Mouse (Mus musculus) WW6 (cell line): ENCODE results near the gene Rgs14.

Experiments used
- DNase-seq: peaks from one replicate; pipeline ENCODE4 v3.0.0-alpha.2; 2013; ENCODE audit warnings: low read depth, low spot score

Gene Rgs14

GRCm38 (mm10) chr13:55404853-55405782 lies 35.6 kb downstream of the Rgs14 start:
- peak; percentile 65 for DNase-seq

- no peak for DNase-seq
These were observed 36.4 kb downstream of the Rgs14 start for GRCm38 (mm10) chr13:55405783-55406390.

- no peak for DNase-seq
These were observed 37.8 kb downstream of the Rgs14 start for GRCm38 (mm10) chr13:55407341-55407740.

- DNase-seq = no peak
These were observed 39.1 kb downstream of the Rgs14 start for GRCm38 (mm10) chr13:55408546-55409120.

GRCm38 (mm10) chr13:55411826-55412225 lies 42.3 kb downstream of the Rgs14 start:
- no peak for DNase-seq

GRCm38 (mm10) chr13:55412643-55413307 lies 43.2 kb downstream of the Rgs14 start:
- no peak for DNase-seq

- DNase-seq = no peak
These were observed 43.8 kb downstream of the Rgs14 start for GRCm38 (mm10) chr13:55413333-55413732.

DNA sequence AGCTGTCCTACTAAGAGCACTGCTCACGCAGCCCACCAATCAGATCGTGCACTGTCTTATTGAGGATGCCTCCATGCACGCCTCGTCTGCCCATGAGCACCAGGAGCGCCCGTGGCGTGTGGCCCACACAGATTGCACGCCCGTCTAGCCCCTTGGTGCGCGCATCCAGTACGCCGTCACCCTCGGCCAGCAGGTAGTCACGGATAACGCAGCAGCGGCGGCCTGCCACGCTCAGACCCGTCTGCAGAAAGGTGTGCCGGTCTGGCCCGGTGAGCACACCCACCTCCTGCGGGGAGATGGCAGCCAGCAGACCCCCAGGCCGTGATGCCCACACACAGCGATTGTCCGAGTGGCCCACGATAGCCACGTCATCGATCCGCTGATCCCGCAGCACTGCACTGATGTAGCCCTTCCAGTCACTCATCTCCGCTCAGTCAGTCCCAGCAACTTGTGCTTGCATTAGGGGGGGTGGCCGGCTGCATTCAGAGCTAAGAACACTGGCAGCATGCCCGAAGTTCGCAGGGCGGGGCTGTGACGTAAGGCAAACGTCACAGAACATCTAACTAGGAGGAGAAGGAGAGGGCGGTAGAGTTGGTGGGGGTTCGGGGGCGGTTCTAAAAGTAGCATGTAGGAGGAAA lies 45.3 kb downstream of the Rgs14 start, which contains the start of gene Pfn3:
Gene Pfn3 (minus strand): TSS at position 490 of the 638 bp plus-strand sequence.
- no peak for DNase-seq

DNA sequence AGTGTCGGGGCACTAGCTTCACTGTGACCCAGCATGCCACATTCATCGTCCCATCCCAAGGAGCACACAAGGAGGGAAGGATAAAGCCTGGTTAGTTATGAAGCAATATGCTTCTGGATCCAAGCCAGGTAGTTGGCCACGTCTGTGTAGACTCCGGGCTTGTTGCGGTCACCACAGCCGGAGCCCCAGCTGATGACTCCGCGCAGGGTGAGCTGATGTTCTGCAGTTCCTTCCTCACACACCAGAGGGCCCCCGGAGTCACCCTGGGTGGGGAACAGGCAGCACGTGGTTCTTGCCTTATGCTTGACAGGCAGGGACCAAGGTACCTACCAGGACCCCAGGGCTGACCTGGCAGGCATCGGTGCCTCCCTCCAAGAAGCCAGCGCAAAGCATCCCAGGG lies 48.5 kb downstream of the Rgs14 start:
- DNase-seq = peak; percentile 61

DNA sequence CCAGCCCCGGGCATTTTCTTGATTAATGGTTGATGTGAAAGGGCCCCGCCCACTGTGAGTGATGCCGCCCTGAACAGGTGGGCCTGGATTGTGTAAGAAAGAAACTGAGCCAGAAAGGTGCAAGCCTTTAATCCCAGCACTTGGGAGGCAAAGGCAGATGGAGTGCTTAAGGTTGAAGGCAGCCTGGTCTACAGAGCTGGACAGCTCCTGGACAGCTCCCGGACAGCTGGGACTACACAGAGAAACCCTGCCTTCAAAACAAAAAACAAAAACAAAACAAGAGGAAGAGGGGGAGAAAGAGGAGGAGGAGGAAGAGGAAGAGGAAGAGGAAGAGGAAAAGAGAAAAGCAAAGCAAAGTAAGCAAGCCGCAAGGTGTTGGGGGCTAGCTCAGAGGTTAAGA lies 49.6 kb downstream of the Rgs14 start:
- no peak for DNase-seq

- DNase-seq = no peak
These were observed 50.7 kb downstream of the Rgs14 start for GRCm38 (mm10) chr13:55420018-55420932.

GRCm38 (mm10) chr13:55420933-55421800 lies 51.6 kb downstream of the Rgs14 start:
- DNase-seq = no peak

DNA sequence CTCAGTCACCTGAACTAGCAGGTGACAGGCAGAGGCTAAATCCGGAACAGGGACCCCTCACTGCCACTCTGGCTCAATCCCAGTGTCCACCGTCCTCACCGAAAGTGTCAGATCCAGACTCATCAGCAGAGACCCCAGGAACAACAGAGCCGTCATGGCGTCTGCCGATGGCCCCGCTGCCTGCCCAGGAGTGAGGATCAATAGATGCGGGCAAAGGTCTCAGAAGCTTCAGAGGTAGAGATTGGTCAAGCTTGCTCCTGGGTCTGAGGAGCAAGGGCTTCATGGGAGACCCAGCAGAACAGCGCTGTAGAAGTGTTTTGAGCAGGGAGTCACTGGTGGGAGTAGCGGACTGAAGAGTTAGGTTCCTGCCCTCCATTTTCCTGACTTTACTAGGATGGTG lies 57.1 kb downstream of the Rgs14 start, which contains the start of gene F12:
Gene F12 (minus strand): TSS at position 181 of the 400 bp plus-strand sequence.
- no peak for DNase-seq

GRCm38 (mm10) chr13:55429226-55429888 lies 59.8 kb downstream of the Rgs14 start:
- DNase-seq = no peak

DNA sequence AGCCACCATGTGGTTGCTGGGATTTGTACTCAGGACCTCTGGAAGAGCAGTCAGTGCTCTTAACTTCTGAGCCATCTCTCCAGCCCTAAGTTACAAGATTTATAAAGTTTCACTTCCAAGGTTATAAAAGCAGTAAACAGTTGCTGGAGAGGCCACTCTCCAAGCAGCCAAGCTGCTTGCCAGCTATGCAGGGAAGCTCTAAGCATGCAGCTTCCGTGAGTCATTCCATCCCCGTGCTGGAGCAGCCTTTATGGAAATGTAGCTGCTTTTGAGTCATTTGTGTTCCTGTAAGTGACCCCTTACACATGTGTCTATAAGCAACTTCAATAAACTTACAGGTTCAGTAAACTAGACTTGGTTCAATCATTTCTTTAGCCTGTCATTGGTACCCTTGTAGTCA lies 61.0 kb downstream of the Rgs14 start:
- DNase-seq = no peak

DNA sequence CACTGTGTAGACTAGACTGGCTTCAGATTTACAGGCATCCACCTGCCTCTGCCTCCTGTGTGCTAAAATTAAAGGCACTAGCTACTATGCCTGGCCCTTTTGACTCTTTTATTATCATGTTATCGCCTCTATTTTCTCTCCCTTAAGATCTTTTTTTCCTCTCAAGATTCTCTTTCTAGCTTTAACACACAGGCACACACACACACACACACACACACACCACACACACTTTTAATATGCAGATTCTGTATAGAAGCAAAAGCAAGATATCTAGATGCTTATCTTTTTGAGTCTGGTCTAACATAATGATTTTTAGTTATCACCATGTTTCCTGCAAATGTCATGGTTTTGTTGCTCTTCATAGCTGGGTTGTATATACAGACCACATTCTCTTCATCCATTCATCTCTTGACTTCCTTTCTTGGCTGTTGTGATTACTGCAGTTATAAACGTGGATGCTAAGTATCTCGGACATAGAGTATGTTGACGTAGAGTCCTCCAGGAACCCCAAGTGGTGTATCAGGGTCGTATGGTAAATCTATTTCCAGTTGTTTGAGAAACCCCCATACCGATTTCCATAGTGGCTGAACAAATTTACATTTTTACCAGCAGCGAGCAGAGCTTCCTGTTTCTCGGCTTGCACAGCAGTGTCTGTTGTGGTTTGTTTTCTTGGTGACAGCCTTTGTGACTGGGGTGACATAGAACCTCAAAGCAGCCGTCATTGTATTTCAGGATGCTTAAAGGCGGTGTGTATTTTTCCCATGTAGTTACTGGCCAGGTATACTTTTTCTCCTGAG lies 62.6 kb downstream of the Rgs14 start:
- DNase-seq = no peak
